Mouse (Mus musculus): ENCODE measurements at regions not wholly inside any gene's neighbourhood (a gene's known extent, or its start where the extent isn't known, plus 50 kb on each side); places are given as distances from the start of the nearest gene placed in this dataset.
A peak's percentile ranks its signal among the peaks of the same experiment; 100 is the strongest.

DNA sequence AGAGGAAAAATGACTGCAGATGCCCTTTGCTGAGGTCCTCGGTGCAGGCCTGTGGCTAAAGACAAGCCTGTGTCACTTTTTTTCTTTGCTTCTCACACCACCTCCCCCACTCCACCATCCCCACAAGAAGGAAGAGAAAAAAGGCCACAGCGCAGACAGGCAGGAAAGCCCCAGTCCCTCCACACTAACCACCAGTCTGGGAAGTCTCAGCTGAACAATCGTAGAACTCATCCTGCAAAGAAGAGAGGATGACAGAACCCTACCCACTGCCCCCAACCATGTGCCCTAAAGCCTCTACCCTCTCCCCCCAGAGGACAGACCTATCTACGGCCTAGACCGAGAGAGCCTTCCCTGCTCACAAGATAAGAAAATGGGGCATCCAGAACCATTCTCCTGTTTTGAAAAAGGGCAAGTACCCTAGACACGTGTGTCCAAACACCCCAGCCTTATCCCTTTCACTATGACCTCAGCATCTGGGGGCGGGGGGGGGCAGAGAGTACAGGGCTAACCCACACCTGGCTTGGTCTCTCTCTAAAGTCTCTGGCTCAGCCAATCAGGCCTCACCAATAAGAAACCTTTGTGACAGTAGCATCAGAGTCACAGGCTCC lies 214.8 kb downstream of the Ly86 start:
- Histone ChIP-seq H3K9me3 (no peaks in the 10 kb centered on the region), H3K4me1 (peaks cover 28% of the 10 kb centered on the region; the same call in 1 of the 2 replicates), H3K27ac (no peak overlapping the region), H3K27me3 (replicated peaks) (no peaks in the 10 kb centered on the region), H3K4me3 (replicated peaks) (no peak overlapping the region), H3K36me3 (no peaks in the 10 kb centered on the region), H3K9ac (no peak overlapping the region), H3K4me2 (no peak overlapping the region)
- WGBS, result 62% methylated on average over 7 of the region's 7 CpGs
- ATAC-seq (ENCODE audit: insufficient read depth, low FRiP score, low read depth), result no peak

DNA sequence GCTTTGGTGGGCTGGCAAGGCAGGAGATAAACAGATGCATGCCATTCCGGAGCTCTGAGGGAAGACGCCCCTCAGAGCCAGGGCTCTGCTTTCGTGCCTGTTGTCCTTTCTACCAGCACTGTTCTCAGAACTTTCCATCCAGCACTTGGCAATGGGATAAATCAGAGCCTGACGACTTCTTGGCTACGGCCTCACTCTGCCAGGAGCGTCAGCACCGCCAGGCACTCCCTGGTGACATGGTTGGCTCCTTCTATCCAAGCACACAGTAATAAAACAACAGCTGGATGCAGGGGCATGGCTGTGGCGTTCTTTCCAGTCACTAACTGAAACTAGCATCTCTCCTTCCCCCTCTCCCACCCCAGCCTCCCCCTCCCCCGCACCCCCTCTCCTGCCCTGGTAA lies 215.4 kb downstream of the Ly86 start:
- no peak overlapping the region for H3K27ac ChIP-seq
- H3K9ac ChIP-seq, result no peak overlapping the region
- ATAC-seq (ENCODE audit: insufficient read depth, low FRiP score, low read depth), result no peak
- WGBS, result 38% methylated on average over 9 of the region's 9 CpGs
- no peaks in the 10 kb centered on the region for H3K36me3 ChIP-seq
- no peaks in the 10 kb centered on the region for H3K9me3 ChIP-seq
- H3K4me1 ChIP-seq, result peaks cover 28% of the 10 kb centered on the region; the same call in 1 of the 2 replicates
- no peak overlapping the region for H3K4me3 ChIP-seq (replicated peaks)
- H3K27me3 ChIP-seq (replicated peaks), result no peaks in the 10 kb centered on the region
- no peak overlapping the region for H3K4me2 ChIP-seq

DNA sequence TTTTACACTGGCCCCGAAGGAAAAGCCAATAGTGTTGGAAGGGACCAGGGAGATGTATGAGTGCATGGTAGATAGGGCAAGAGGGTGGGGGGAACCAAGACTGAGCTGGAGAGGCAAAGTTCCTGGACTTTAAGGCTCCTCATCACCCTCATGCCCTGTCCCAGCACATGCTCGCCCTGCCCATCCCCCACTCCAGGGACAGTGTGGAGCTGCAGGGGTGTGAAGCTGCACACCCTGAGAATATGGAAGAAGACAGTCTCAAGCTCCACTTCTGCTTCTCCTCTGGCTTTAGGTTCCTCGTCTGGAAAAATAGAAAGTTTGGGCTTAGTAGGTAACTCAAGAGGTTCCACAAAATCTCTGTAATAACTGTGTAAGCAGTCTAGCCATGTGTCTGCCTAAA lies 215.8 kb downstream of the Ly86 start:
- 40% methylated on average over 3 of the region's 3 CpGs for WGBS
- Histone ChIP-seq H3K4me3 (replicated peaks) (no peak overlapping the region), H3K9me3 (no peaks in the 10 kb centered on the region), H3K9ac (no peak overlapping the region), H3K27ac (no peak overlapping the region), H3K36me3 (no peaks in the 10 kb centered on the region), H3K4me1 (peaks cover 28% of the 10 kb centered on the region; the same call in 1 of the 2 replicates), H3K4me2 (no peak overlapping the region), H3K27me3 (replicated peaks) (no peaks in the 10 kb centered on the region)
- no peak for ATAC-seq (ENCODE audit: insufficient read depth, low FRiP score, low read depth)

DNA sequence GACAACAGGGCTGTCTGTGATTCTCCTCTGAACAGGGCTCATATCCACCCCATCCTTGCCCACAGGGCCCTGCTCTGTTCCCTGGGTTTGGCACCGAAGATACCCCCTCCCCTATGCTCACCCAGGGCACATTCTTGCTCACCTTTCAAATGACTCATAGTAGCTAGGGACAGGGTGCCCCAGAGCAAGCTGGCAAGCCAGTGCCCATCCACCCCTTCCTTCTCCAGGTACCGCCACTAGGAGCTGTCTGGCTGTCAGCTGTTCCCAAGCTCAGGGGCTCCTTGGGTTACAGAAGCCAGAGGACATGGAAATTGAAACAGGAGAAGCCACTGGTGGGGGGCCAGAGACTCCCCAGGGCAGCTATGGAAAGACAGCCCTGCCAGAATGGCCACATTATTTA lies 216.4 kb downstream of the Ly86 start:
- H3K4me1 ChIP-seq, result peaks cover 28% of the 10 kb centered on the region; the same call in 1 of the 2 replicates
- no peak overlapping the region for H3K4me3 ChIP-seq (replicated peaks)
- no peaks in the 10 kb centered on the region for H3K36me3 ChIP-seq
- H3K27ac ChIP-seq, result no peak overlapping the region
- no peak overlapping the region for H3K9ac ChIP-seq
- H3K4me2 ChIP-seq, result no peak overlapping the region
- ATAC-seq (ENCODE audit: insufficient read depth, low FRiP score, low read depth), result no peak
- H3K9me3 ChIP-seq, result no peaks in the 10 kb centered on the region
- WGBS, result 55% methylated on average over 2 of the region's 2 CpGs
- H3K27me3 ChIP-seq (replicated peaks), result no peaks in the 10 kb centered on the region

DNA sequence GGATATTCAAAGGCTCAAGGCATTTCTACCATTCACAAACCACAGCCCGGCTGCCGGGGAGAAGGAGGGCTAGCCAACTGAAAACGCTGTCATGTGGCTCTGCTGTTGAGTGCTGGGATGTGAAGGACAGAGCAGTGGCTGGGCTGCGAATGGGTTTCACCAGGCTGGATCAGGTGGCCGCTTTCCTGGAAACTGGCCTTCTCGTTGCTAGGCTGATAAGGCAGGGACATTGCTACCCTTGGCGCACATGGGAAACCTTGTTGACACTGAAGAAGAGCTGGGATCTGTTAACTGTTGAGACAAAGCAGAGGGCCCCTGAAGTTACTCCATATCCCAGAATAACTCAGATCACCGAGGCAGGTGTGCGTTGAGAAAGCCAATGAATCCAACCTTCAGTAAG lies 216.1 kb upstream of the Rreb1 start:
- no peak overlapping the region for H3K4me3 ChIP-seq (replicated peaks)
- no peaks in the 10 kb centered on the region for H3K27me3 ChIP-seq (replicated peaks)
- peaks cover 28% of the 10 kb centered on the region; the same call in 1 of the 2 replicates for H3K4me1 ChIP-seq
- H3K36me3 ChIP-seq, result no peaks in the 10 kb centered on the region
- H3K4me2 ChIP-seq, result no peak overlapping the region
- WGBS, result 41% methylated on average over 9 of the region's 9 CpGs
- no peaks in the 10 kb centered on the region for H3K9me3 ChIP-seq
- no peak overlapping the region for H3K27ac ChIP-seq
- H3K9ac ChIP-seq, result no peak overlapping the region
- ATAC-seq (ENCODE audit: insufficient read depth, low FRiP score, low read depth), result no peak

DNA sequence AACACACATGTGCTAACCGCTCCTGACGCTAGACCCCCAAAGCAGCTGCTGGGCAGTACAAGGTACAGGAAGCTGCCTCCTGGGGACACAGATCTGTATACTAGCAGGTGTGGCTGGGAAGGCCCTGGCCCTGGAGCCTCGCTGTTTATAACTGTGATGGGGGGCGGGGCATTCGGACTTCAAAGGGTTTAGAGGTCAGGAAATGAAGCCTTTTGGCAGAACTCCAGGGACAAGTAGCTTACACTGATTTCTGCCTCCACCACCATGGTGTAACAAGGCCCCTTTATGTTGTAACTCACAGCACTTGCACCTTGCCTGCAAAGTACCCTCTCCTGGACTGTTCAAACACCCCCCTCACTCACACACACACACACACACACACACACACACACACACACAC lies 215.5 kb upstream of the Rreb1 start:
- Histone ChIP-seq H3K27me3 (replicated peaks) (no peaks in the 10 kb centered on the region), H3K4me3 (replicated peaks) (no peak overlapping the region), H3K4me1 (peaks cover 28% of the 10 kb centered on the region; the same call in 1 of the 2 replicates), H3K27ac (no peak overlapping the region), H3K36me3 (no peaks in the 10 kb centered on the region), H3K4me2 (no peak overlapping the region), H3K9ac (no peak overlapping the region), H3K9me3 (no peaks in the 10 kb centered on the region)
- WGBS, result 15% methylated on average over 5 of the region's 5 CpGs
- ATAC-seq (ENCODE audit: insufficient read depth, low FRiP score, low read depth), result peak; percentile 82

DNA sequence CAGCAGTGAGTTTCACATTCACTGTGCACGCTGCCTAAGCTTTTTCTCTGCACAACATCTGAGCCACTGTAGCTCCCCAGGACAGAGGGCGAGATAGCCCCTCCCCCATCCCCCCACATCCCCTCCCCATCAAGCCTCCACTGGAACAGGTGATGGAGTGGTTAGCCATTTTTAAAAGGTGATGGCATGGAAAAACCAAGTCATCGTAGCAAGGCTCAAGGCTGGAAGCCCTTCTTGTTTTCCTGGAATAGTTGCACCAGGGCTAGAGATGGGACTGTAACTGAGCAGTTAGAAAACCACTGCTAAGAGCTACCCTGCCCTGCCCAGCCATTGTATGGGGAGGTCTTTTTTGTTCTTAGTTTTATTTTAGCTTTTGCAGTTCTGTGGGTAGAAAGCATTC lies 209.1 kb upstream of the Rreb1 start:
- ATAC-seq (ENCODE audit: insufficient read depth, low FRiP score, low read depth), result no peak
- 67% methylated on average over 3 of the region's 3 CpGs for WGBS
- Histone ChIP-seq H3K4me1 (no peaks in the 10 kb centered on the region), H3K9me3 (no peaks in the 10 kb centered on the region), H3K9ac (no peak overlapping the region), H3K27me3 (replicated peaks) (no peaks in the 10 kb centered on the region), H3K4me2 (no peak overlapping the region), H3K4me3 (replicated peaks) (no peak overlapping the region), H3K27ac (no peak overlapping the region), H3K36me3 (no peaks in the 10 kb centered on the region)

DNA sequence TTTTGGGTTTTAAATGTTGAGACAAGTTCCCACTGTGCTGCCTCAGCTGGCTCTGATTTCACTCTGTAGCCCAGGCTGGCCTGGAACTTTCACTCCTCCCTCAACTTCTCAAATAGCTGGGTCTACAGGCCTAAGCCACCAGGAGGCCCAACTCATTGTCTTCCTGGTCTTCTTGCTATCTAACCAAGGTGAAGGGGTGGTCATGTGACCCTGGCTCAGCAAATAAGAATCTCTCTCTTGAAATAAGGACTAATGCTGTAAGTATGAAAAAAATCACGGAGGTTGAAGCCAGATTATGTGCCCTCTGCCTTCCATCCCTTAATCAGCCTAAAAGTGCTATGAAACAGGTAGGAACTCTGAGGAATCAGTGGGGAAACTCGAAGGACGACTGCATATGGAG lies 208.7 kb upstream of the Rreb1 start:
- no peaks in the 10 kb centered on the region for H3K36me3 ChIP-seq
- no peaks in the 10 kb centered on the region for H3K4me1 ChIP-seq
- 86% methylated on average over 3 of the region's 3 CpGs for WGBS
- H3K27ac ChIP-seq, result no peak overlapping the region
- H3K27me3 ChIP-seq (replicated peaks), result no peaks in the 10 kb centered on the region
- no peak overlapping the region for H3K9ac ChIP-seq
- no peaks in the 10 kb centered on the region for H3K9me3 ChIP-seq
- no peak overlapping the region for H3K4me2 ChIP-seq
- ATAC-seq (ENCODE audit: insufficient read depth, low FRiP score, low read depth), result no peak
- no peak overlapping the region for H3K4me3 ChIP-seq (replicated peaks)

DNA sequence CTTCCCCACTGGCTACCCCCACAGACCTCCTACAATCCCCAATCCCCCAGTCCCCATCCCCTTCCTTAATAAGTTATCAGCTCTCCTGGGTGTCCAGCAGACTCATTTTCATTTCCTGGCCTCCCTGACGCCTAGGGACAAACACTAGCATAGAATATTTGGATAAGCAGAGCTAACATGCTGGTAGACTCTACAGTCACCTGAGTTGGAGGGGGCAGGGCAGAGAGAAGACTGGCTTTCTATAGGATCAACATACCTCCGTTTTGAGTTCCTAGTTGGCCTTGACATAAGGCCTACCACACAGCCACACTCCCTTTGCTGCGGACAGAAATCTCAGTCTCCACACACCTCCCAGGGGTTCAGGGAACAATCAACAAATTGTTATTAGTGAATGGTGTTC lies 205.2 kb upstream of the Rreb1 start:
- H3K4me3 ChIP-seq (replicated peaks), result no peak overlapping the region
- WGBS, result 39% methylated on average over 3 of the region's 3 CpGs
- H3K9me3 ChIP-seq, result no peaks in the 10 kb centered on the region
- no peaks in the 10 kb centered on the region for H3K36me3 ChIP-seq
- no peak overlapping the region for H3K4me2 ChIP-seq
- H3K9ac ChIP-seq, result no peak overlapping the region
- no peaks in the 10 kb centered on the region for H3K27me3 ChIP-seq (replicated peaks)
- no peaks in the 10 kb centered on the region for H3K4me1 ChIP-seq
- ATAC-seq (ENCODE audit: insufficient read depth, low FRiP score, low read depth), result no peak
- no peak overlapping the region for H3K27ac ChIP-seq

DNA sequence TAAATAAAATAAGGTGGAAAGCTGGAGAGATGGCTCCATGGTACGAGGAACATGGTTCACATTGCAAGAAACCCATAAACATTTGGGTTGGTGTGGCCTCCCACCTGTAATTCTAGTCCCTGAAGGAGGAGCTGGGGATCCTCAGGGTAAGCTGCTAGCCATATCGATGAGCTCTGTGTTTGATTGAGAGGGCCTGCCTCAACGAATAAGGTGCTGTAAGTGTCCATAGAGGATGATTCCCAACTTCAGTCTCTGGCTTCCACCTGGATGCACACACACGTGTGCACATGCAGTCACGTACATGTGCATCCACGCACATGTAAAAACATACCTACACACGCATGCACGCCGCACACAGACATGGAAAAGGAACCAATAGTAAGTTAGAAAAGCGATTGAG lies 199.0 kb upstream of the Rreb1 start:
- H3K9me3 ChIP-seq, result no peaks in the 10 kb centered on the region
- no peak overlapping the region for H3K9ac ChIP-seq
- no peaks in the 10 kb centered on the region for H3K27me3 ChIP-seq (replicated peaks)
- WGBS, result 88% methylated on average over 10 of the region's 10 CpGs
- H3K4me3 ChIP-seq (replicated peaks), result no peak overlapping the region
- no peaks in the 10 kb centered on the region for H3K4me1 ChIP-seq
- no peaks in the 10 kb centered on the region for H3K36me3 ChIP-seq
- H3K27ac ChIP-seq, result no peak overlapping the region
- no peak for ATAC-seq (ENCODE audit: insufficient read depth, low FRiP score, low read depth)
- H3K4me2 ChIP-seq, result no peak overlapping the region

DNA sequence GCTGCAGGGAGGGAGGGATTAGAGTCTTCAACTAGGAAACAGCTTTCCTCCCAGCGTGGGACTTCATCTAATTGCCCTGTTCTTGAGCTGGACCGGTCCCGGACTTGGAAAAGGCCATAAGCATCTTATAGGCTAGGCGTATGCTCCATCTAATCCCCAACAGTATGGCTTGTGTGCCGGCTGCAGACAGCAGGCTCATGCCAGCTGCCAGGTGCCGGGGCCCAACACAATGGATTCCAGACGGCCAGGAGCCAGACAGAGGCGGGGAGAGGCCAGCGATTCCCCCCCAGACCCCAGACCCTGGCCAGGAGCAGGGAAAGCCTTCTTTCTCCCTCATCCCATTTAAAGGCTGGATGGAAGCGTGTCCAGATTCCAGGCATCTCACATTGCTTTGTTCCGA lies 198.4 kb upstream of the Rreb1 start:
- no peaks in the 10 kb centered on the region for H3K9me3 ChIP-seq
- whole genome bisulfite sequencing, result 56% methylated on average over 11 of the region's 11 CpGs
- no peaks in the 10 kb centered on the region for H3K36me3 ChIP-seq
- ATAC-seq (ENCODE audit: insufficient read depth, low FRiP score, low read depth), result no peak
- H3K4me1 ChIP-seq, result no peaks in the 10 kb centered on the region
- H3K9ac ChIP-seq, result no peak overlapping the region
- no peak overlapping the region for H3K27ac ChIP-seq
- no peaks in the 10 kb centered on the region for H3K27me3 ChIP-seq (replicated peaks)
- H3K4me3 ChIP-seq (replicated peaks), result no peak overlapping the region
- no peak overlapping the region for H3K4me2 ChIP-seq

DNA sequence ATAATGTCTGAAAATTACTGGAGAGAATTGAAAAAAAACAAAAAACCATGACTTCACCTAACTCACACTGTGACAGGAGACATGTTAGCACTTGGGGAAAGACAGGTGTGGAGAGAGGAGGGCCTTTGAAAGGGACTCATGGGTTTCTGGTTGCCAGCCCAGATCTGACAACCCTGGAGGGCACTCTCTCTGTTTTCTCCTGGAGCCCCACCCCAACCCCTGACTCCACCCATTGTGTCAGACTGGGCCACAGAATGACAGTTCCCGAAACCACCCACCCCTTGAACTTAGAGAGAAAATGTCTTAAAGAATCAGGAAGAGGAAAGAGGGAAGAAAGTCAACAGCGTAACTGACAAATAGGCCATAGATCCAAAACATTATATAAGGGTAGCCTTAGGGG lies 197.4 kb upstream of the Rreb1 start:
- Histone ChIP-seq H3K36me3 (no peaks in the 10 kb centered on the region), H3K4me2 (no peak overlapping the region), H3K27me3 (replicated peaks) (no peaks in the 10 kb centered on the region), H3K9ac (no peak overlapping the region), H3K9me3 (no peaks in the 10 kb centered on the region), H3K27ac (no peak overlapping the region), H3K4me3 (replicated peaks) (no peak overlapping the region), H3K4me1 (no peaks in the 10 kb centered on the region)
- no peak for ATAC-seq (ENCODE audit: insufficient read depth, low FRiP score, low read depth)
- 62% methylated on average over 2 of the region's 2 CpGs for WGBS

DNA sequence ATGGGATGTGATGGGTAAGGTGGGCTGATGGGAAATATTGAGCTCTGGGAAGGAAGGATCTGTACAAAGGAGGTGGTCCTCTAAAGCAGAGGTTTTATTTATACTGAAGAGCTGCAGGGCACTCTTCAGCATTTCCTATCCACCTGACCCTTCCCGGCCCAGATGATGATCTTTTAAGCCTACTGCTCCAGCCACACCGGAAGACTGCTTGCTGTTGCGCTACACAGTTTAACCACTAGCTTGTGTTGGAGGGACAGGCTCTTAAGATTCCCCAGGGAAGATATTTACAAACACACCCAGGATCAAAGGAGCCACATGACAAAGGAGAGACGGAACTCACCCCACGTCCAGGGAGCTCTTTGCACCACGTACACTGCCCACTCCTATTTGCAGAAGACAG lies 196.8 kb upstream of the Rreb1 start:
- Histone ChIP-seq H3K36me3 (no peaks in the 10 kb centered on the region), H3K4me3 (replicated peaks) (no peak overlapping the region), H3K4me1 (no peaks in the 10 kb centered on the region), H3K9me3 (no peaks in the 10 kb centered on the region), H3K4me2 (no peak overlapping the region), H3K27me3 (replicated peaks) (no peaks in the 10 kb centered on the region), H3K9ac (no peak overlapping the region), H3K27ac (no peak overlapping the region)
- 44% methylated on average over 6 of the region's 6 CpGs for WGBS
- ATAC-seq (ENCODE audit: insufficient read depth, low FRiP score, low read depth), result no peak

Data from stomach, embryonic 15.5 days (tissue).